Mouse (Mus musculus): ENCODE data around the gene Gna14.

The Gna14 gene

GRCm38 (mm10) chr19:16435531-16436231 is at the start of gene Gna14:
Gna14 (plus strand) TSS chr19:16435762.
- DNase-seq: peak; percentile 71 to 72

GRCm38 (mm10) chr19:16386514-16386913 is 49.0 kb upstream of the Gna14 start:
- no peak for DNase-seq

GRCm38 (mm10) chr19:16390192-16390795 is 45.3 kb upstream of the Gna14 start:
- no peak for DNase-seq

DNA sequence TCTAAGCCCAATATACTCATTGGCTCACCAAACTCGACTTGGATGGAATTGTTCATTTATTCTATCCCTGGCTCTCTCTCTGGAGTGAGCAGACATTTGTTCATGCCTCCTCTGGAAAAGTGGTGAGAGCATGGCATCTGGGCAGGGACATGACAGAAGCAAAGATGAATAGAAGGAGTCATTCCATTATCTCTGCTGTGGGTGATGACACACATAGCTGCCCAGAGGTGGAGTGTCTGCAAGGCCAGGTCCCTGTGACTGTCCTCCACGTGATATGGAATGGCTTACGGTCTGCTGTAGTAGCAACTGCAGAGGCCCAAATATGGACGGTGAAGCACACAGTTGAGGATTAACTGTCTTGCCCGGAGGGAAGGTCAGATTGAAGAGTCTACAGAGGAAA is 41.2 kb upstream of the Gna14 start:
- DNase-seq: no peak

DNA sequence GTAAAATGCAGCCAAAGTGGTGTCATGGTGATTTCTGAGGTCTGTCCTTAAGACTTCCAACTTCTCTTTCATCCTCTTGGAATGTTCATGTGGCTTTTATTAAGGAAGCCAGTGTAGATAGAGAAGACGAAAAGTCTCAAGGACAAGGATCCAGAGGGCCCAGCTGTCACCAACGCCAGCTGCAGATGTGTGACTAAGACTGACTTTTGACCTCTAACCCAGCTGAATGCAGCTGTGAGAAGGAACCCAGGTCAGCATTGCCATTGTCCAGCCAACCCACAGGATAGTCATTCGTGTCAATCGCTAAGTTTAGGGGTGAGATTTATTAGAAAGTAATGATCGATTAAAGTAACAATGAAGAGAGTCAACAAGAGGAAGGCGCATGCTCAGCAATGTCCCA is 32.5 kb upstream of the Gna14 start:
- no peak for DNase-seq

DNA sequence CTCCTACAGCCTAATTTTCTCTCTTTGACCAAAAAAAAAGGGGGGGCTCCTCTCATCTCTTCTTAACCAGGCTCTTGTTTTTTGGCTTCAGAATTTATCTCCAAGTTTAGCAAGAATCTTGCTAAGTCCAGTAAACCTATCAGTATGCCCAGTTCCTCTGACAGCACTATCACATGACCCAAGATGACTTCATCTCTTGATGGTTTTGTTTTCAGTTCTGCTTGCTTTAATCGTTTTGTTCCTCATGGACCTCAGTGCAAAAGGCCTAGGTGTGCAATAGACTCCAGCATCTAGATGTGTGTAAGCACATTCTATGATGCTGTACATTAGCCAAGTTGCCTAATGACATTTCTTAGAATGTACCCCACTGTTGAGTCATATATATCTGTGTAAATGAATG is 27.8 kb upstream of the Gna14 start:
- DNase-seq: no peak

DNA sequence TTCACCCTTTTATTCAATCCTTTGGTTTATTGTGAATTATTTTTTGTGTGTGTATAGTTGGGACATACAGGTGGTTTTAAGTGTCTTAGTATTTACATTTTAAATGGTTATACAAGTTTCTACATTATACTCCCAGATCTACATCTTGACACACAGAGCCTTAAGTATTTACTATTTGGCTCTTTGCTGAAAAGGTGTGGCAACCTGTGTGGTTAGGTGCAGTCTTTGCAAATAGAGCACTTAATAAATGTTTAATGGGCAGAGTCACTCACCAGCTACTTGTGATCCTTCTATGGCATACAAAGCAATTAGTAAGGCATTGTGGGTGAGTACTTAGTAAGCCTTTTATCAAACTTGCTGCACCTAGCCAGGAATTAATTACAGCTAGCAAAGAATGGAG is 24.3 kb upstream of the Gna14 start:
- DNase-seq: no peak

- DNase-seq: no peak
Measured at GRCm38 (mm10) chr19:16418086-16418663, 17.4 kb upstream of the Gna14 start.

- DNase-seq: no peak
Measured at GRCm38 (mm10) chr19:16425596-16425995, 10.0 kb upstream of the Gna14 start.

DNA sequence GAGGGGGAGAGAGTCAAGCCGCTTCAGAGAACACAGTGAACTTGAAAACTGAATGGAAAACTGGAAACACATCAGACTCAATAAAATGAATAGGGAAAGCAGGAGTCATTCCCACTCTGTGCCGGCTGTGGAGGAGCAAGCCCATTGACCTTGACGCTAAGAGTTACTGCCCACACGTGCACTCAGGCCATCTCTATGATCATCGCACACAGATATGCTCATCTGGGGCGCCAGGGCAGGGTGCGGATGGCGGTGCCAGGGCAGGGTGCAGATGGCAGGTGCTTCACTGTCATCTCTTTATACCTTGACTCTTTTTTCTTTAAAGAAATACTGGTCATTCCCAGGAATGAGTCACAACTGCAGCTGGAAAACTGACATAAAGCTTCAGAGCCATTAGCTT is 4.2 kb upstream of the Gna14 start:
- DNase-seq: no peak

GRCm38 (mm10) chr19:16434879-16435278 is 683 bp upstream of the Gna14 start:
- peak; percentile 11 to 12 for DNase-seq

DNA sequence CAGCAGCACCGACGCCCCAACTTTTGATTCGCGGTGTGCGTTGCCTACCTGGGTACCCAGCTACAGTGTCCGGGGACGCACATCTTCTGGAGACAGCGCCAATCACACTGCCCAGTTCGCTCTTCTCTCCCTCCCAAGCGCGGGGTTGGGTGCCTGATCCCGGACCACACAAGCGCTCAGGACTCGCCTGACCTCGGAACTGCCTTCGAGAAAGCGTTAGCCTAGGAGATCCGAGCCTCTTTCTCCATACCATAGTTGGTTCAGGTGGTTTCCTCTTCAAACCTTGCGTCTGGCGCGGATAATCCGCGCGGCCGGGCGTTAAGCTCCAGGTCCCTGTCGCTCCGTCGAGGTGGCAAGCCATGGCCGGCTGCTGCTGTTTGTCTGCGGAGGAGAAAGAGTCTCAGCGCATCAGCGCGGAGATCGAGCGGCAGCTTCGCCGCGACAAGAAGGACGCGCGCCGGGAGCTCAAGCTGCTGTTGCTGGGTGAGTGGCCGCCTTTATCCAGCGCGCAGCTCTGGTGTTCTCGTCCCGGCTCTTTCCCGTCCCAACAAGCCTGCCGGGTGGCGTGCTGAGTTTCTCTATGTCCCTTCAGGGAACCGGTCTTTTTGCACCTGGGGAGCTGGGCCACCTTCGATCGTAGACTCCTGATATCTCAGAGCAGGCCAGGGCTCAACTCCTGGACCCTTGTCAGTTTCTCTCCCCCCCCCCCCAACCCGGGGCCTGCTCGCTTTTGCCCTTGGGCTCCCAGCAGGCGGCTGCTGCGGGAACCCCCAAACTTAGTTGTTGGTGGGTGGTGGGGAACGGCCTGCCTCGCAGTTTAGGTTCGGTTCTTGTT is 990 bp downstream of the Gna14 start:
- peak; percentile 5 to 13 for DNase-seq

DNA sequence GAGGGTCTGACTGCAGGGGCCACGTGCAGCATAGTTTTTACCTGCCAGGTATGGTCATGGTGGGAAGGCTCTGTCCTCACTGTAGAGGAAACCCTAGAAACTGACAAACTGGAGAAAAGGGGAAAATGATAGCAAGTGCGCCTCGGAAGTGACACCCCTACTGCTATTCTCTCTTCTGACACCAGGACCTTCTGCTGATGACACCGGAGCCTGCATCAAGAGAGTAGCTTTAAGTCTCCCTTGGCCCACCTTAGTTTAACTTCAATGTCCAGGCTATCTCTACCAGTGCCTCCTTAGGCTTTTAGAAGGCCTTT is 1.6 kb downstream of the Gna14 start:
- no peak for DNase-seq

- DNase-seq: no peak
Measured at GRCm38 (mm10) chr19:16437906-16438305, 2.3 kb downstream of the Gna14 start.

DNA sequence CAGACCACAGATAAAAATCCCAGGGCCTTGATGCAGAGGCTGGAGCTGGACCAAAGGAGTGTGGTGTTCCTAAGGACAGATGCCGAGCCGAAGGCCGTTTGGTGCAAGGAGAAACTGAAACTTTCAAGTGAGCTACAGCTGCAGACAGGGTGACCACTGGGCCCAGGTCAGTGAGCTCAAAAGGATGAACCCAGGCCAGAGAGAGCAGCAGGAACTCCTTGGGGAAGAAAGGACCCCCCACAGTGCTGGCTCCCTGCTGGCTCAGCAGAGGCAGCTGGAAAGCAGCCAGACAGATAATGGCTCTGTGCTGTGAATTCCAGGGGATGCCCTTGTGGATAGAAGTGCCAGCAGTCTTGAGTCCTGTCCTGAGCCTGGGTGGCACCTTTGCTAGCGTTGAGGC is 3.7 kb downstream of the Gna14 start:
- no peak for DNase-seq

DNA sequence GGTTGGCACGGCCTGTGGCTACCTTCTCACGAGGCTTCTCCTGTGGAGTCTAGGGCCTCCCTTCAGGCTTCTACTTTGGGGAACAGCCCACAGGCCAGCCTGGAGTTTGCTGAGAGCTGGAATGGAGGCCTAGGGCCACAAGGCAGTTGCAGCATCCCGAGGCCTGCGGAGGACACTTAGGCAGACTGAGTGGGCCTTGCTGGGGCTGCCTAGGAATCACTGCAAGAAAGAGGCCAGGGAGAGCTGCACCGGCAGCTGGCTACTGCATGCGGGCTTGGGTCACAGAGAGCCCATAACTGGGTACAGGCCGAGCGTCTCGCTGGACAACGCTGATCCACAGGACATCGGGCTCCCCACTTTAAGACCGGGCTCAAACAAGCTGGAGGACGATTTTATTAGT is 4.3 kb downstream of the Gna14 start:
- DNase-seq: no peak

- no peak for DNase-seq
Measured at GRCm38 (mm10) chr19:16441329-16441728, 5.8 kb downstream of the Gna14 start.

GRCm38 (mm10) chr19:16443335-16443734 is 7.8 kb downstream of the Gna14 start:
- DNase-seq: no peak

- DNase-seq: no peak
Measured at GRCm38 (mm10) chr19:16446612-16447011, 11.1 kb downstream of the Gna14 start.

DNA sequence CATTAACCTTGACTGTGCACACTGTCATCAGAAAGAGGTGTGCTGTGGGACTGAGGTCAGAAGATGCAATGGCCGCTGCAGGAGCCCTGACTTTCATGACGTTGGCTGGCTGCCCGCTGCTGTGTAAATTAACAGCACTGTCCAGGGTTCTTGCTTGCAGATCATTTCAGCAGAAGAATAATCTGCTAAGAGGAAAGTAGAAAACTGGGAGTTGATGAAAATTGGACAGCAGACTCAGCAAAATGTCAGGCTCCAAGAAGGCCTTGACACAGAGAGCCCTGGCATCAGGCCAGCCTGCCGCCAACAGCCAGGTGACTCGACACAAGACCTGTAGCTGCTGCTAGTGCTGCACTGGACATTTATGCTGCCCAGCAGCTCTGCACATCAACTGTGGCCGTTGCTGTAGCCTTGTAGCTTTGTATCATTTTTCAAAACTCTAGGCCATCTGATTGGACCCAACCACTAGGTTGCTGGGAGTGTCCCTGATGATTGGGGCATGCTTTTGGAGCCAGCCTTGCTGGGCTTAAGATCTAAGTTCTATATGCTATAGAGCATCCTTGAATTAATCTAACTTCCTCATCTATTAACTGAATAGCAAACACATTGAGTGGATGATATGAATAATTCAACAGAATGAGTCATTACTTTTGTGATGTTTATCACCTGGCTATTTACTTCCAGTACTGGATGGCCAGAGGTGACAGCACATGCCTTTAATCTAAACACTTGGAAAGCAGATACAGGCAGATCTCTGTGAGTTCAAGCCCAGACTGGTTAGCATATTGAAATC is 12.5 kb downstream of the Gna14 start:
- DNase-seq: no peak

GRCm38 (mm10) chr19:16448796-16449195 is 13.2 kb downstream of the Gna14 start:
- DNase-seq: no peak

- DNase-seq: no peak
Measured at GRCm38 (mm10) chr19:16450824-16451223, 15.3 kb downstream of the Gna14 start.

GRCm38 (mm10) chr19:16456181-16456580 is 20.6 kb downstream of the Gna14 start:
- DNase-seq: no peak
